Mouse (Mus musculus) testis, adult 2 months (tissue): ENCODE measurements at regions not wholly inside any gene's neighbourhood (a gene's known extent, or its start where the extent isn't known, plus 50 kb on each side); places are given as distances from the start of the nearest gene placed in this dataset.

ENCODE experiments used
- H3K27ac ChIP-seq: fragments of 200-500 bp; 2 replicates; pipeline ENCODE4 v1.5.1; 2012; ENCODE audit warnings: low read depth, low read length; ENCODE audit not compliant: control insufficient read depth, insufficient read depth
- H3K27me3 ChIP-seq: fragments of 200-500 bp; 2 replicates; pipeline ENCODE4 v1.6.1; 2012; ENCODE audit warnings: mild to moderate bottlenecking, low read length, moderate library complexity; ENCODE audit not compliant: control insufficient read depth, insufficient read depth
- H3K36me3 ChIP-seq: fragments of 200-500 bp; 2 replicates; pipeline ENCODE4 v1.6.1; 2012; ENCODE audit warnings: mild to moderate bottlenecking, low read length; ENCODE audit not compliant: control insufficient read depth, insufficient read depth
- H3K4me1 ChIP-seq: fragments of 200-500 bp; 2 replicates; pipeline ENCODE4 v1.6.1; 2012; ENCODE audit warnings: low read length; ENCODE audit not compliant: control insufficient read depth, insufficient read depth
- H3K4me3 ChIP-seq: fragments of 200-500 bp; 2 replicates; pipeline ENCODE4 v1.5.1; 2012; ENCODE audit warnings: low read depth, mild to moderate bottlenecking, low read length, moderate library complexity, mixed read lengths; ENCODE audit not compliant: control insufficient read depth
- CTCF ChIP-seq: fragments of 200-500 bp; IDR thresholded peaks from 2 replicates; pipeline ENCODE4 v1.5.1; 2012; ENCODE audit warnings: low read depth, mild to moderate bottlenecking, inconsistent platforms, low read length, moderate library complexity; ENCODE audit not compliant: control insufficient read depth, insufficient read depth, insufficient replicate concordance
- POLR2A ChIP-seq: fragments of 200-500 bp; IDR thresholded peaks from 2 replicates; pipeline ENCODE4 v1.6.1; 2012; ENCODE audit warnings: low read depth, mild to moderate bottlenecking, inconsistent platforms, low read length, moderate library complexity; ENCODE audit not compliant: control insufficient read depth

DNA sequence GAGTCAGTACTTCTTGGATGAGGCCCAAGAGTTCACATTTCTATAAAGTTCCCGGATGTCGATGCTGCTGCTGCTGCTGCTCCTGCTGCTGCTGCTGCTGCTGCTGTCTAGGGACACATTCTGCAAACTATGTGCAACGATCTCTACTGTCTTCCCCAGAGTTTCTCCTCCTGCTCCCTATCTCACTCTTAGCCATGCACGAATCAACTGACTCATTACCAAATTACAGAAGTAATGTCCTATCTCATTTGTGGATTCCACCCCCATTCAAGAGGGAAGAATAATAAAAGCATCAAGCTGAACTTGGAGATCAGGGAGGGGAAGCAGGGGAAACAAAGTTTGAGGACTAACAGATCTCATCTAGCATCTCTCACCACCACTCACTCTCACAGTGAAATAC lies 130.0 kb upstream of the Fam78b start:
- H3K4me3 ChIP-seq = no peak overlapping the region
- no peaks in the 10 kb centered on the region for H3K36me3 ChIP-seq
- H3K4me1 ChIP-seq = no peaks in the 10 kb centered on the region
- no peaks in the 10 kb centered on the region for H3K27me3 ChIP-seq
- no peak overlapping the region for H3K27ac ChIP-seq
- TF ChIP-seq POLR2A (no peak), CTCF (no peak)

DNA sequence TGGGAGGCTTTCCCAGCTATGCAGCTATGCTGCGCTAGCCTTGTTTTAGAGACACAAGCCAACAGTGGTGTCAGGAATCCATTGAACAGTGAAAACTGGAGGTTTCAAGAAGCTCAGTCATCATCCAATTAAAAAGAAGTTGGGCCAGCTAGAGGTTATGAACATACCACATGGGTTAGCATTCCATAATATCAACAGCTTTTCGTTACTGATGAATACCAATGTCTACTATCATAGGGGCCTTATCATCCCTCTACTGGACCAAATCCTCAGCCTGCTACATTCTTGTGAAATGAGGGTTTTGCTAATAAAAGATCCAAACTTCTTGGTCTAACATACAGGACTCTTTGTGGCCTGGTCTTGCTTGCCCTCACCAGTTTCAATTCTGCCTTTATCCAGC lies 124.8 kb upstream of the Fam78b start:
- no peaks in the 10 kb centered on the region for H3K36me3 ChIP-seq
- H3K27ac ChIP-seq = no peak overlapping the region
- H3K4me3 ChIP-seq = no peak overlapping the region
- no peaks in the 10 kb centered on the region for H3K4me1 ChIP-seq
- no peaks in the 10 kb centered on the region for H3K27me3 ChIP-seq
- no peak for TF ChIP-seq POLR2A
- TF ChIP-seq CTCF = no peak

DNA sequence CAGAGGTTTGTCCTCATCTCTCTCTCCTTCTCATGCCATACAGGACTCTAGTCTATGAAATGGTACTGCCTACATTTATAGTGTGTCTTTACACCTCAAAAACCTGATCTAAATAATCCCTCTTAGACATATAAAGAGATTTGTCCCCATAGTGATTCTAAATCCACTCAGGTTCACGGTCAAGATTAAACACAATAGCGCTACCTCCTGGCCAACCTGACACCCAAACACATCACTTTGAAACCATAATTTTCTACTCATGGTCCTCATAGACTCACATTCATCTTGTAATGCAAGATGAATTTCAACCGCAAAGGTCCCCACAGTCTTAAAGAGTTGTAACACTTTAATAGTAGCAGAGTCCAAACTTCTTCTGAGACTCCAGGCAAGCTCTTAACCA lies 118.0 kb upstream of the Fam78b start:
- no peak for TF ChIP-seq CTCF
- TF ChIP-seq POLR2A = no peak
- Histone ChIP-seq H3K27me3 (no peaks in the 10 kb centered on the region), H3K27ac (no peak overlapping the region), H3K36me3 (no peaks in the 10 kb centered on the region), H3K4me1 (no peaks in the 10 kb centered on the region), H3K4me3 (no peak overlapping the region)

DNA sequence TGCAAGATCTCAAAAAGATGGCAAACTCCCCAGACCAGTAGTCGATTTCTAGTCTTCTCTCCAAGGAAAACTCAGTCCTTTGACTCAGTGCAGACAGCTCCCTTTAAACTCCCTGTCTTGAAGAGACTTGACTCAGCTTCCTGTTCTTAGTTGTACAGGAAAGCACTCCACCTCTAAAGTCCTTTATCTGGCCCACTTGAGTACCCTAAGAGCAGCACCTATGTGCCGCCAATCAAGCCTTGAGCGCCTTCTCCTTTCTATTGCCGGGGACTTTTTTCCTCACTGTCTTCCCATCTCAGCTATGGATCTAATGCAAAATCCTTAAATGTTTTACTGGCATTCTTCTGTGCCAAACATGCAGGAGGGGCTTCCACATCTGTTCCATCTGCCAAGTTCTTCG lies 105.3 kb upstream of the Fam78b start:
- Histone ChIP-seq H3K36me3 (no peaks in the 10 kb centered on the region), H3K27ac (no peak overlapping the region)
- TF ChIP-seq CTCF (no peak), POLR2A (no peak)

DNA sequence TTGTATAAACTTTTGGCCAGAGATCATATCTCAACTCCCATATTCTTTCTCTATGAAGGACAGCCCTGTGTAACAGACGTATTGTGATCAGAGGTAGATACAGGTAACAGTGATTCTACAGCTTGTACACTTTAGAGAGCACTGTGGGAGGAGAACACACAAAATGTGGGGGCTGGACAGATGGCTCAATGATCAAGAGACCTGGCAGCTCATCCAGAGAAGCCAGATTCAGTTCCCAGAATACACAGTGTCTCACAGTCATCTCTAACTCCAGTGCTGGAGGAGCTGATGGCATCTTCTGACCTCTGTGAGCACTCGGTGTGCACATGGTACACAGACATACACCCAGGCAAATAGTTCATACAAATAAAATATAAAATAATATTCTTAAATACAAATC lies 102.5 kb upstream of the Fam78b start:
- Histone ChIP-seq H3K4me3 (no peak overlapping the region), H3K36me3 (no peaks in the 10 kb centered on the region)
- no peak for TF ChIP-seq POLR2A

More for the DNA sequence above, 105.3 kb upstream of the Fam78b start:
- Histone ChIP-seq H3K4me1 (no peaks in the 10 kb centered on the region), H3K27me3 (no peaks in the 10 kb centered on the region), H3K4me3 (no peak overlapping the region)

GRCm38 (mm10) chr1:166899238-166899637 lies 102.0 kb upstream of the Fam78b start:
- no peaks in the 10 kb centered on the region for H3K27me3 ChIP-seq
- no peaks in the 10 kb centered on the region for H3K36me3 ChIP-seq
- H3K4me3 ChIP-seq = no peak overlapping the region
- no peak overlapping the region for H3K27ac ChIP-seq
- TF ChIP-seq POLR2A (no peak), CTCF (no peak)
- H3K4me1 ChIP-seq = no peaks in the 10 kb centered on the region

More for the DNA sequence above, 102.5 kb upstream of the Fam78b start:
- no peaks in the 10 kb centered on the region for H3K4me1 ChIP-seq
- H3K27me3 ChIP-seq = no peaks in the 10 kb centered on the region
- H3K27ac ChIP-seq = no peak overlapping the region

DNA sequence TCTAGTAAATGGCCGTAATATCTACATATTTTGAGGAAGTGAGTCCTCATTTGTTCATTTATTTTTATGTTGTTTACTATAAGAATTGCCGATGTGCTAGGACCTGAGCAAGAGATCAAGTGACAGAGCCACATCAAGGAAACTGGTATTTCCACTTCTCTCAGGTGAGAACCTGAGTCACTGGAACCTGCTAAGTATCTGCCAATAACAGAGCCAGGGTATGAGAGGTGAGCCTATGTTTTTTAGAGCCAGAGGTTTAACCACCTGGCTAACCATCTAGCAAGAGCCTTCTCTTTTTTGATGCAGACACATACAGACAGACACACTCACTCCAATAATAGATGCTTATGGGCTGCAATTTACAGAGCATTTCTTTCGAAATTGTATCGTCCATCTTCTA lies 101.2 kb upstream of the Fam78b start:
- Histone ChIP-seq H3K27ac (no peak overlapping the region), H3K4me3 (no peak overlapping the region), H3K36me3 (no peaks in the 10 kb centered on the region), H3K27me3 (no peaks in the 10 kb centered on the region), H3K4me1 (no peaks in the 10 kb centered on the region)
- no peak for TF ChIP-seq CTCF
- TF ChIP-seq POLR2A = no peak
